ENCODE assay signal across 8 mouse cellular contexts in genomic region chr13:67268568-67269369, GRCm38 (mm10). TPM values are rescaled to one million over a fixed set of nuclear protein-coding genes. Genes with fewer than 3 reads are reported as not detected.
DNase-seq lines count a peak whose midpoint lies in the region; ATAC-seq lines count a peak whose summit lies in the region.

No protein-coding gene starts in this region.

- ATAC-seq in megakaryocyte, adult 5-6 weeks (ENCODE audit: poor library complexity, severe bottlenecking): peak; percentile 99

- DNase-seq in adrenal gland, adult 18-20 months (ENCODE audit: low spot score in 2 of 2): peak; percentile 57 to 58
- peak; percentile 91 for DNase-seq in embryo, embryonic 10.5 days (ENCODE audit: low spot score)
- DNase-seq in gastrocnemius, postnatal 10 days: peak; percentile 32
- DNase-seq in induced T-regulatory cell, adult 2 months (ENCODE audit: low read depth): peak; percentile 94
- peak; percentile 54 to 76 for DNase-seq in left cerebral cortex, adult 8-10 months (ENCODE audit: low spot score in 2 of 2)
- DNase-seq in right cerebral cortex, adult 18-20 months: peak; percentile 89
- DNase-seq in urinary bladder, postnatal 14 days (ENCODE audit: low spot score): peak; percentile 63

RNA-seq across cellular contexts. Expression of gene Zfp458, which starts 9.5 kb away (rescaled TPM):
- total RNA-seq in adrenal gland, adult 18-20 months (2021): 1 to 10 TPM; 2.2 to 3.3 TPM
- 1 to 10 TPM; 1.9 to 2.3 TPM for total RNA-seq in gastrocnemius, postnatal 10 days (2021)
- 10 to 100 TPM; 20.2 to 26.6 (median 22.9) TPM for total RNA-seq in left cerebral cortex, adult 8-10 months (2022)
- 4.7 and 5.6 TPM in 2 replicates for total RNA-seq in megakaryocyte, adult 5-6 weeks (2015)
- total RNA-seq in megakaryocyte, adult 5-6 weeks (2017): 2.9 and 4.3 TPM in 2 replicates

RNA-seq across cellular contexts. Expression of gene Zfp457, which starts 37.5 kb away (rescaled TPM):
- 1 to 10 TPM; 1.7 to 2.5 TPM for total RNA-seq in adrenal gland, adult 18-20 months (2021)
- 1 to 10 TPM; 1.4 to 1.7 TPM for total RNA-seq in gastrocnemius, postnatal 10 days (2021)
- 1 to 10 TPM; 4.5 to 7.8 (median 6.2) TPM for total RNA-seq in left cerebral cortex, adult 8-10 months (2022)
- 0.60 TPM in 1 of 2 replicates, not detected in the other for total RNA-seq in megakaryocyte, adult 5-6 weeks (2015)
- total RNA-seq in megakaryocyte, adult 5-6 weeks (2017): 0.65 TPM in 1 of 2 replicates, not detected in the other

Comparison
In these comparisons a context has a peak if more than half of its experiments do, and no peak if none do; other contexts are left out.
1. Peak in every context shown above with its lines: DNase-seq and ATAC-seq.
2. DNase-seq: peak in every context shown above with its lines; median percentile 94 in induced T-regulatory cell, adult 2 months; 91 in embryo, embryonic 10.5 days; 89 in right cerebral cortex, adult 18-20 months; 65 in left cerebral cortex, adult 8-10 months; 63 in urinary bladder, postnatal 14 days; 58 in adrenal gland, adult 18-20 months; 32 in gastrocnemius, postnatal 10 days.